Mouse (Mus musculus): Measurements from ENCODE around the gene Fez2. TPM values are rescaled to one million over a fixed set of nuclear protein-coding genes. Genes with fewer than 3 reads are reported as not detected.

Fez2 gene
- polyA plus RNA-seq, 1 experiment from 2014 or later: 38.5 TPM

DNA sequence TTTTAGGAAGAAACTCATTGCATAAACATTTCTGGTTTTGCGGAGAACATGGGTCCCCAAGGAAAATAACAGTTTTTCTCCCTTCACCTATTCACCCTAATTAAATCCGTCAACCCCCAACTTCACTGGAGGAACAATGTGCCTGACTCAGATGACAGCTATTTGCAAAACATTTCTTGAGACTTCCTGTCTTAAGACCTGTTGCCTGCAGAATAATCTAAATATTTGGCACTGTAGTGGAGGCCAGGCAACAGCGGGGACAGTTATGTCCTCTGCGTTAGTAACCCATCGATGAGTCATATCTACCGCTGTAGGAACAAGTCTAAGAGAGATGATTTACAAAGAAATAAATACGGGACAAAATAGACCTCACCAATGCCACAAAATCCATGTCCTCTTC, 26.9 kb upstream of the Fez2 start:
- no peaks in the 10 kb centered on the region for H3K4me1 ChIP-seq (replicated peaks)
- H3K27ac ChIP-seq: no peak overlapping the region
- no peak overlapping the region for H3K4me3 ChIP-seq (replicated peaks)
- no peak overlapping the region for H3K4me2 ChIP-seq
- no peaks in the 10 kb centered on the region for H3K36me3 ChIP-seq
- H3K27me3 ChIP-seq: no peaks in the 10 kb centered on the region
- WGBS: 88% methylated on average over 7 of the region's 7 CpGs
- H3K9me3 ChIP-seq: no peaks in the 10 kb centered on the region
- ATAC-seq (ENCODE audit: insufficient number of reproducible peaks, insufficient read depth, low FRiP score, low TSS enrichment, low read depth): no peak
- no peak overlapping the region for H3K9ac ChIP-seq (replicated peaks)

GRCm38 (mm10) chr17:78440771-78441170, 22.8 kb upstream of the Fez2 start:
- no peak overlapping the region for H3K9ac ChIP-seq (replicated peaks)
- H3K4me3 ChIP-seq (replicated peaks): no peak overlapping the region
- ATAC-seq (ENCODE audit: insufficient number of reproducible peaks, insufficient read depth, low FRiP score, low TSS enrichment, low read depth): no peak
- no peak overlapping the region for H3K27ac ChIP-seq
- no peaks in the 10 kb centered on the region for H3K9me3 ChIP-seq
- H3K27me3 ChIP-seq: no peaks in the 10 kb centered on the region
- no peaks in the 10 kb centered on the region for H3K4me1 ChIP-seq (replicated peaks)
- no peak overlapping the region for H3K4me2 ChIP-seq
- no peaks in the 10 kb centered on the region for H3K36me3 ChIP-seq
- 94% methylated on average over 2 of the region's 2 CpGs for WGBS

DNA sequence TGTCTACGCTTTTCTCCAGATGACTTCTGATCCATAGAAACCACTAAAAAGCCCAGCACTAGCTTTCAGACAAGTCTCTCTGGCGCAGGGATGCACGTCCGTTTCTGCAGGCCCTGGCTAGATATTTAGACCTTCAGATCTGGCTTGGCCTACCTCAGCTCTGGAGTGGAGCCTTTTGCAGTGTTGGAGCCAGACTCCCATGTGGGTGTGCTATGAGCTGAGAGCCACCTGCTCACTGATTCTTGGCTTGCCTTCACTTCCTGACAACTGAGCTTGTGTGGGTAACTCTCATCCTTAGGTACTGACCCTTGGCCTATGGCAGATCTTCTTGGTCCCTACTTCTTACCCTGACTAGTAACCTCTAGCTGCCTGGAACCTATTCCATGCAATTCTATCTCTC, 19.2 kb upstream of the Fez2 start:
- Histone ChIP-seq H3K36me3 (no peaks in the 10 kb centered on the region), H3K27me3 (no peaks in the 10 kb centered on the region), H3K4me2 (no peak overlapping the region), H3K4me3 (replicated peaks) (no peak overlapping the region), H3K4me1 (replicated peaks) (no peaks in the 10 kb centered on the region), H3K27ac (no peak overlapping the region), H3K9ac (replicated peaks) (no peak overlapping the region), H3K9me3 (no peaks in the 10 kb centered on the region)
- no peak for ATAC-seq (ENCODE audit: insufficient number of reproducible peaks, insufficient read depth, low FRiP score, low TSS enrichment, low read depth)
- 92% methylated on average over 4 of the region's 4 CpGs for WGBS

- Histone ChIP-seq H3K27me3 (no peaks in the 10 kb centered on the region), H3K4me1 (replicated peaks) (no peaks in the 10 kb centered on the region), H3K27ac (no peak overlapping the region), H3K4me3 (replicated peaks) (no peak overlapping the region), H3K4me2 (no peak overlapping the region), H3K9me3 (no peaks in the 10 kb centered on the region), H3K9ac (replicated peaks) (no peak overlapping the region), H3K36me3 (no peaks in the 10 kb centered on the region)
- WGBS: 84% methylated on average over 6 of the region's 6 CpGs
- ATAC-seq (ENCODE audit: insufficient number of reproducible peaks, insufficient read depth, low FRiP score, low TSS enrichment, low read depth): no peak
Observed at GRCm38 (mm10) chr17:78435661-78436060, 17.7 kb upstream of the Fez2 start.

DNA sequence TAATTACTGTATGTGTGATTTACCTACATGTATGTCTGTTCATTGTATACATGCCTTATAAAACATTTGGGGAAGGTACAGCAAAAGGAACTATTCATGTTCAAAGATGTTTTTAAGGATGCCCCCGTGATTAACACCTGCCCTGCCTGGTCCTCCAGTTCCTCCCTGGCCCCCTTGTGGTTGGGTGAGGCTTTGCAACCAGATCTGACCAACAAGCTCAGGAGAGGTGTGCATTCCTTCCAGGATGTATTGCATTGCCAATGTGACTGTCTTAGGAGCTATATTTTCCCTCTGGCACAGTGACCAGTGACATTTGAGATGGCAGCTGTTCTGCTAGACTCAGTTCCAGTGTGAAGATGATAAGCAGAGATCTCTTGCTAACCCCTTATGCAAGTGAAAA, 16.8 kb upstream of the Fez2 start:
- Histone ChIP-seq H3K27ac (no peak overlapping the region), H3K36me3 (no peaks in the 10 kb centered on the region), H3K4me2 (no peak overlapping the region), H3K9ac (replicated peaks) (no peak overlapping the region), H3K27me3 (no peaks in the 10 kb centered on the region), H3K4me1 (replicated peaks) (no peaks in the 10 kb centered on the region), H3K4me3 (replicated peaks) (no peak overlapping the region), H3K9me3 (no peaks in the 10 kb centered on the region)
- 58% methylated on average over 1 of the region's 1 CpGs for WGBS
- ATAC-seq (ENCODE audit: insufficient number of reproducible peaks, insufficient read depth, low FRiP score, low TSS enrichment, low read depth): no peak

DNA sequence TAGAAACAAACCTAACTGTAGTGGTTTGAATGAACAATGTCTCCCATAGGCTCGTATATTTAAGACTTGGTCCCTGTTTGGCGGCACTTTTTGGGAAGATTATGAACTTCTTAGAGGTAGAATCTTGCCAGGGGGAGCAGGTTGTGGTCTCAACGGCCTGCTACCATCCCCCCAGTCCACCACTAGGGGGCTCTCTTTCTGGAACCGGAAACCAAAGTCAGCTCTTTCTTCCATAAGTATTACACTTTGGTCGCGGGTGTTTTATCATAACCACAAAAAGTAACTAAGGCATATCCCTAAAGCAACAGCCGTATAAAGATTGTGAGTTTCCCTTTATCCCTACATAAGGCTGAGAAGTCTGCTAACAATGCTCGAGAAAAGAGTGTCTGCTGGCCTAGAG, 12.4 kb upstream of the Fez2 start:
- Histone ChIP-seq H3K4me1 (replicated peaks) (no peaks in the 10 kb centered on the region), H3K27ac (no peak overlapping the region), H3K4me3 (replicated peaks) (no peak overlapping the region), H3K36me3 (no peaks in the 10 kb centered on the region), H3K9me3 (0 out of 2 replicates have a peak, but pooled peaks cover 6% of the 10 kb centered on the region), H3K27me3 (no peaks in the 10 kb centered on the region), H3K9ac (replicated peaks) (no peak overlapping the region), H3K4me2 (no peak overlapping the region)
- no peak for ATAC-seq (ENCODE audit: insufficient number of reproducible peaks, insufficient read depth, low FRiP score, low TSS enrichment, low read depth)
- WGBS: 64% methylated on average over 8 of the region's 8 CpGs

DNA sequence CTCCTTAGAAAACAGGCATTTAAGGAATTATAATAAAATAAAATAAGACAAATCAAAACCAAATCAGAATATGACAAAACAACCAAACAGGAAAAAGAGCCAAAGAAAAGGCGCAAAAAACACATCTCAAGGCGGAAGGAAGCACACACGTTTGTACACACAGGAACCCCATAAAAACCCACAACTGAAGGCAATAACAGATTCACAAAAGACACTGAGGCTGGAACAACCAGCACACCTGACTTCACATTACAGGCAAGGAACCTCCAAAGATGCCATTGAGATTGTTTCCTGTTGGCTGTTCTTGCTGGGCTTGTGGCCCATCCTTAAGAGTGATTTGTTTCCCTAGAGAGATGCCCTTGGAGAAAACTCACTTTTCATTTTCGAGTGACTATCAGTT, 11.1 kb upstream of the Fez2 start:
- H3K9me3 ChIP-seq: 0 out of 2 replicates have a peak, but pooled peaks cover 6% of the 10 kb centered on the region
- no peaks in the 10 kb centered on the region for H3K4me1 ChIP-seq (replicated peaks)
- 80% methylated on average over 4 of the region's 4 CpGs for WGBS
- no peaks in the 10 kb centered on the region for H3K27me3 ChIP-seq
- H3K4me3 ChIP-seq (replicated peaks): no peak overlapping the region
- no peak overlapping the region for H3K27ac ChIP-seq
- ATAC-seq (ENCODE audit: insufficient number of reproducible peaks, insufficient read depth, low FRiP score, low TSS enrichment, low read depth): no peak
- no peak overlapping the region for H3K4me2 ChIP-seq
- no peaks in the 10 kb centered on the region for H3K36me3 ChIP-seq
- no peak overlapping the region for H3K9ac ChIP-seq (replicated peaks)

DNA sequence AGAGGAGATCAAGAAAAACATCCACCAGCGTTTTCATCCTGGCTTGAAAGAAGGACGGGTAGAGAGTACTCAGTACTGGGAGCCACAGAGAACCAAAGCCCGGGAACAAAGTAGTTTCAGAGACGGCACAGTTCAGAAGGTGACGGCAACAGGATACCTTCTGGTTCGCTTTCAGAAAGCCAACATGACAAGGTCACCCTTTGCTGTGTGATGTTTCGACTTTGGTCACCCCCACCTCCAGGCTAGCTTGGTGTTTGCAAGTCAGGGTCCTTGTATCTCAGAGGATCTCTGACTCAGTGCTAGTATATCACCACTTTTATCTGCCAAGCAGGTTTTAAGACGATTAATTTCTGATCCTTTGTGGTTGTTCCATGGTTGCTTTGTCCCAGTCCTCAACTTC, 7.1 kb upstream of the Fez2 start:
- Histone ChIP-seq H3K36me3 (no peaks in the 10 kb centered on the region), H3K4me2 (no peak overlapping the region), H3K4me3 (replicated peaks) (no peak overlapping the region), H3K27ac (no peak overlapping the region), H3K27me3 (no peaks in the 10 kb centered on the region), H3K9ac (replicated peaks) (no peak overlapping the region), H3K9me3 (0 out of 2 replicates have a peak, but pooled peaks cover 6% of the 10 kb centered on the region), H3K4me1 (replicated peaks) (no peaks in the 10 kb centered on the region)
- no peak for ATAC-seq (ENCODE audit: insufficient number of reproducible peaks, insufficient read depth, low FRiP score, low TSS enrichment, low read depth)
- 83% methylated on average over 8 of the region's 8 CpGs for WGBS

- H3K4me3 ChIP-seq (replicated peaks): no peak overlapping the region
- H3K27me3 ChIP-seq: no peaks in the 10 kb centered on the region
- no peak overlapping the region for H3K27ac ChIP-seq
- H3K4me2 ChIP-seq: no peak overlapping the region
- no peak for ATAC-seq (ENCODE audit: insufficient number of reproducible peaks, insufficient read depth, low FRiP score, low TSS enrichment, low read depth)
- WGBS: 79% methylated on average over 4 of the region's 4 CpGs
- no peaks in the 10 kb centered on the region for H3K9me3 ChIP-seq
- no peak overlapping the region for H3K9ac ChIP-seq (replicated peaks)
- H3K36me3 ChIP-seq: no peaks in the 10 kb centered on the region
- H3K4me1 ChIP-seq (replicated peaks): 0 out of 2 replicates have a peak, but pooled peaks cover 12% of the 10 kb centered on the region
Observed at GRCm38 (mm10) chr17:78419216-78419615, 1.3 kb upstream of the Fez2 start.

- ATAC-seq (ENCODE audit: insufficient number of reproducible peaks, insufficient read depth, low FRiP score, low TSS enrichment, low read depth): no peak
- Histone ChIP-seq H3K4me2 (no peak overlapping the region), H3K27ac (no peak overlapping the region), H3K4me3 (replicated peaks) (no peak overlapping the region), H3K4me1 (replicated peaks) (0 out of 2 replicates have a peak, but pooled peaks cover 19% of the 10 kb centered on the region), H3K9me3 (no peaks in the 10 kb centered on the region), H3K9ac (replicated peaks) (no peak overlapping the region), H3K27me3 (no peaks in the 10 kb centered on the region), H3K36me3 (peaks cover 6% of the 10 kb centered on the region; the same call in 1 of the 2 replicates)
- WGBS: 86% methylated on average over 2 of the region's 2 CpGs
Observed at GRCm38 (mm10) chr17:78415255-78415654, 2.7 kb downstream of the Fez2 start.

GRCm38 (mm10) chr17:78409900-78410299, 8.1 kb downstream of the Fez2 start:
- Histone ChIP-seq H3K27ac (no peak overlapping the region), H3K4me1 (replicated peaks) (peaks cover 23% of the 10 kb centered on the region; the same call in 1 of the 2 replicates), H3K9ac (replicated peaks) (no peak overlapping the region), H3K9me3 (no peaks in the 10 kb centered on the region), H3K36me3 (peaks cover 6% of the 10 kb centered on the region; the same call in 1 of the 2 replicates), H3K4me2 (no peak overlapping the region), H3K4me3 (replicated peaks) (no peak overlapping the region), H3K27me3 (no peaks in the 10 kb centered on the region)
- WGBS: 76% methylated on average over 2 of the region's 2 CpGs
- no peak for ATAC-seq (ENCODE audit: insufficient number of reproducible peaks, insufficient read depth, low FRiP score, low TSS enrichment, low read depth)

DNA sequence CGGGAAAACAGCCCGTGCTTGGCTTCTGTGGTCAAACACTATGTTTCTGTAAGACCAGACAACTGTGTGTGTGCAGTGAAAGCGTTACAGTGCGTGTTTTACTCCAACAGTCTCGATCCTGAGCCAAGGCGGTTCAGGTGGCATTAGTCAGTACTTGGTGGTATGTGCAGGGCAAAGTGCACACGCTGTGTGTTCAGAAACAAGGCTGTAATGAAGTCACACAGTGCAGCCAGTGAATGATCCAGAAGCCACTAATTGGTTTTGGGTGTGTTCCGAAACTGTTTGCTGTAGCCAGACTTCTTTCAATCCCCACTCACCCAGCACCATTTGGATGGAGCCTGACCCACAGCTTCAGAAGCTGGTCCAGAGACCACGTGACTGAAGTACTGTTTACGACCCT, 9.6 kb downstream of the Fez2 start:
- peaks cover 21% of the 10 kb centered on the region for H3K36me3 ChIP-seq
- no peak overlapping the region for H3K4me3 ChIP-seq (replicated peaks)
- H3K27ac ChIP-seq: no peak overlapping the region
- no peak overlapping the region for H3K9ac ChIP-seq (replicated peaks)
- WGBS: 80% methylated on average over 10 of the region's 10 CpGs
- no peaks in the 10 kb centered on the region for H3K27me3 ChIP-seq
- H3K9me3 ChIP-seq: no peaks in the 10 kb centered on the region
- peaks cover 16% of the 10 kb centered on the region; the same call in 1 of the 2 replicates for H3K4me1 ChIP-seq (replicated peaks)
- ATAC-seq (ENCODE audit: insufficient number of reproducible peaks, insufficient read depth, low FRiP score, low TSS enrichment, low read depth): peak; percentile 59; the same call in 1 of the 2 replicates
- H3K4me2 ChIP-seq: no peak overlapping the region

Data from limb, embryonic 12.5 days (tissue).